Mouse (Mus musculus) liver, embryonic 18 days (tissue): ENCODE measurements around the gene Trim34b. TPM values are rescaled to one million over a fixed set of nuclear protein-coding genes. Genes with fewer than 3 reads are reported as not detected.

ENCODE experiments used
- polyA plus RNA-seq: library from polyadenylated mRNA; depleted of rRNA; stranded (reverse); fragments of >200 nt; gene quantifications from 2 replicates; pipeline ENCODE4 v1.2.3, GENCODE M21; 2012; rRNA removed

Trim34b gene
- 0.06 and 0.09 TPM in 2 replicates for polyA plus RNA-seq

GRCm38 (mm10) chr7:104329171-104329570 is at the start of gene Trim34b:
Gene Trim34b, plus strand, starts transcription at chr7:104329471.

GRCm38 (mm10) chr7:104287576-104288443 is 41.5 kb upstream of the Trim34b start, which contains the start of gene Trim5:
Gene Trim5, minus strand, starts transcription at chr7:104288094.

GRCm38 (mm10) chr7:104315369-104316080 is 13.7 kb upstream of the Trim34b start, which contains the start of gene Trim12a:
Gene Trim12a, minus strand, starts transcription at chr7:104315466.

GRCm38 (mm10) chr7:104352717-104353599 is 23.7 kb downstream of the Trim34b start, which contains the start of gene Trim12c:
Gene Trim12c, minus strand, starts transcription at chr7:104353362.

GRCm38 (mm10) chr7:104369736-104370414 is 40.6 kb downstream of the Trim34b start, which contains the start of gene Trim30b:
Gene Trim30b, minus strand, starts transcription at chr7:104369884.

Other genes starting within 250 kb of the Trim34b start
- gene Olfr645, start 244.0 kb upstream of the Trim34b start, polyA plus RNA-seq, result not detected in 2 replicates
- not detected in 2 replicates for gene Olfr646, start 224.6 kb upstream of the Trim34b start, polyA plus RNA-seq
- gene Ubqln5, start 199.6 kb upstream of the Trim34b start, polyA plus RNA-seq, result not detected in 2 replicates
- gene Olfr643, start 192.1 kb upstream of the Trim34b start, polyA plus RNA-seq, result not detected in 2 replicates
- gene Ubqln3, start 186.2 kb upstream of the Trim34b start, polyA plus RNA-seq, result not detected in 2 replicates
- gene Ubqlnl, start 178.9 kb upstream of the Trim34b start, polyA plus RNA-seq, result not detected in 2 replicates
- not detected in 2 replicates for gene Olfm5, start 164.6 kb upstream of the Trim34b start, polyA plus RNA-seq
- gene Olfr648, start 146.1 kb upstream of the Trim34b start, polyA plus RNA-seq, result 0.01 and 0.03 TPM in 2 replicates
- gene Olfr649, start 133.5 kb upstream of the Trim34b start, polyA plus RNA-seq, result not detected in 2 replicates
- gene Trim6, start 110.7 kb upstream of the Trim34b start, polyA plus RNA-seq, result 0.81 and 0.87 TPM in 2 replicates
- 7.1 and 9.7 TPM in 2 replicates for gene Trim34a, start 85.0 kb upstream of the Trim34b start, polyA plus RNA-seq
- gene Trim5, start 41.4 kb upstream of the Trim34b start, polyA plus RNA-seq, result 1.1 TPM in 2 replicates
- 8.1 and 9.8 TPM in 2 replicates for gene Trim12a, start 14.0 kb upstream of the Trim34b start, polyA plus RNA-seq
- 4.3 and 5.4 TPM in 2 replicates for gene Trim12c, start 23.9 kb downstream of the Trim34b start, polyA plus RNA-seq
- gene Trim30b, start 40.4 kb downstream of the Trim34b start, polyA plus RNA-seq, result 2.0 and 2.1 TPM in 2 replicates
- gene Trim30c, start 71.4 kb downstream of the Trim34b start, polyA plus RNA-seq, result 0.65 and 0.76 TPM in 2 replicates
- 9.0 and 10.3 TPM in 2 replicates for gene Trim30a, start 135.7 kb downstream of the Trim34b start, polyA plus RNA-seq
- 3.8 and 4.3 TPM in 2 replicates for gene Trim30d, start 178.4 kb downstream of the Trim34b start, polyA plus RNA-seq
- not detected in 2 replicates for gene Olfr651, start 220.7 kb downstream of the Trim34b start, polyA plus RNA-seq
- gene Olfr652, start 231.4 kb downstream of the Trim34b start, polyA plus RNA-seq, result not detected in 2 replicates
- not detected in 2 replicates for gene Olfr653, start 247.8 kb downstream of the Trim34b start, polyA plus RNA-seq